Mouse (Mus musculus) kidney, embryonic 15.5 days (tissue): ENCODE results near the gene Snap23. TPM values are rescaled to one million over a fixed set of nuclear protein-coding genes. Genes with fewer than 3 reads are reported as not detected.

ENCODE experiments used
- ATAC-seq: fragments of 200-750 bp; cut with Nextera tagmentation; replicated peaks from 2 replicates; pipeline ENCODE4 v1.8.0; 2017; ENCODE audit warnings: moderate TSS enrichment; ENCODE audit not compliant: low FRiP score
- H3K27ac ChIP-seq: fragments of 300-500 bp; sonication (generic); 2 replicates; pipeline ENCODE4 v1.5.1; 2015; ENCODE audit warnings: mild to moderate bottlenecking, inconsistent platforms
- H3K27me3 ChIP-seq: fragments of 300-500 bp; sonication (generic); 2 replicates; pipeline ENCODE4 v1.6.1; 2015; ENCODE audit warnings: inconsistent platforms
- H3K36me3 ChIP-seq: fragments of 300-500 bp; sonication (generic); 2 replicates; pipeline ENCODE4 v1.6.1; 2015; ENCODE audit warnings: inconsistent platforms
- H3K4me1 ChIP-seq: fragments of 300-500 bp; sonication (generic); 2 replicates; pipeline ENCODE4 v1.6.1; 2015; ENCODE audit warnings: inconsistent platforms
- H3K4me2 ChIP-seq: fragments of 300-500 bp; sonication (generic); 2 replicates; pipeline ENCODE4 v1.6.1; 2015; ENCODE audit warnings: moderate library complexity, mild to moderate bottlenecking, inconsistent platforms
- H3K4me3 ChIP-seq: fragments of 300-500 bp; sonication (generic); replicated peaks from 2 replicates; pipeline ENCODE4 v1.5.1; 2015; ENCODE audit warnings: mild to moderate bottlenecking, inconsistent platforms
- H3K9ac ChIP-seq: fragments of 300-500 bp; sonication (generic); 2 replicates; pipeline ENCODE4 v1.6.1; 2015; ENCODE audit warnings: mild to moderate bottlenecking, inconsistent platforms
- H3K9me3 ChIP-seq: fragments of 300-500 bp; sonication (generic); replicated peaks from 2 replicates; pipeline ENCODE4 v1.6.1; 2016; ENCODE audit warnings: inconsistent platforms
- WGBS: fragments of 180-500 bp; shearing (Covaris S2); methylation state at CpG from one replicate; pipeline ENCODE4 v1.1.7; 2015; ENCODE audit warnings: mixed read lengths; 5-methylcytosine and 5-hydroxymethylcytosine counted together
- polyA plus RNA-seq: library from polyadenylated mRNA; unstranded; fragments of >200 nt; fragmentation: Nextera tagmentation; extraction: Ambion mirVana; gene quantifications from 2 replicates; pipeline ENCODE4 v1.2.1, GENCODE M21; 2015

The Snap23 gene
- polyA plus RNA-seq: 56.3 and 56.9 TPM in 2 replicates

- under 1% methylated on average over 42 of the region's 42 CpGs for WGBS
- no peaks in the 10 kb centered on the region for H3K9me3 ChIP-seq
- H3K9ac ChIP-seq: peak within 1 kb of the TSS; percentile 61
- H3K27ac ChIP-seq: peak within 1 kb of the TSS; percentile 96
- H3K27me3 ChIP-seq: no peaks in the 10 kb centered on the region
- peak within 1 kb of the TSS; percentile 71 for H3K4me2 ChIP-seq
- peak; percentile 96 for ATAC-seq
- H3K4me1 ChIP-seq: peaks cover 21% of the 10 kb centered on the region
- peak within 1 kb of the TSS; percentile 64 for H3K4me3 ChIP-seq
- peaks cover 9% of the 10 kb centered on the region for H3K36me3 ChIP-seq
Observed at GRCm38 (mm10) chr2:120566886-120567797, at the start of gene Snap23. Gene Snap23, plus strand, starts transcription at chr2:120567671.

DNA sequence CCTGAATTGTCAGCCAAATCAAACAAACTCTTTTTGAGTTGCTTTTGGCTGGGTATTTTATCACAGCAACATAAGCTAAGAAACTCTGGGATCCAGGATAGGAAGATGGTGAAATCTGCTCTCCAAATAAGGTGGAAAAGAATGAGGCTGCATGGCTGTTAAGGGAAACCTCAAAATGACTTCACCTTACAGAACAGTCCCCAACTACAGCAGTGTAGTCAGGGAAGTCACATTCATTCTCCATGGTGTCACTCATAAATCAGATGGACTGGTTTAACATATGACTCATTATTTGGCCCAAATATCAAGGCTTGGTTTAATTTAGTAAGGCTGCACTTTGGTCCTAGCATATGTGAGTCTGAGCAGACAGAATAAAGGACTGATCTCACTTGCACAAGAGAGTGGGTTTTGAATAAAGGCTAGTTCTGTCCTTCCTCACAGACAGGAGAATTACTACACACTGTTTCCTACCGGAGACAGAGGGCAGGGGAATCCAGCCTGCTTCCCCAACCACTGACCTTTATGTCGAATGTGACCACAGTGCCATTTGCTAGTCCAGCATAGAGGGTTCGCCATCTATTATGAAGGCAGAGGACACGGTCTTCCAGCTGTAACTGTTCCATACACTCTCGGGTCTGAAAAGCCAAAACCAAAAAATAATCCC lies 48.8 kb upstream of the Snap23 start:
- Histone ChIP-seq H3K36me3 (peaks cover 98% of the 10 kb centered on the region), H3K4me2 (no peak overlapping the region), H3K4me1 (no peaks in the 10 kb centered on the region), H3K27ac (no peak overlapping the region), H3K4me3 (no peak overlapping the region), H3K9ac (no peak overlapping the region), H3K9me3 (no peaks in the 10 kb centered on the region), H3K27me3 (no peaks in the 10 kb centered on the region)
- WGBS: 87% methylated on average over 5 of the region's 5 CpGs
- no peak for ATAC-seq

GRCm38 (mm10) chr2:120526771-120527170 lies 40.7 kb upstream of the Snap23 start:
- H3K36me3 ChIP-seq: peaks cover 100% of the 10 kb centered on the region
- no peaks in the 10 kb centered on the region for H3K27me3 ChIP-seq
- no peak overlapping the region for H3K9ac ChIP-seq
- H3K4me1 ChIP-seq: no peaks in the 10 kb centered on the region
- no peak overlapping the region for H3K4me2 ChIP-seq
- ATAC-seq: no peak
- no peaks in the 10 kb centered on the region for H3K9me3 ChIP-seq
- H3K27ac ChIP-seq: no peak overlapping the region
- no peak overlapping the region for H3K4me3 ChIP-seq
- WGBS: 88% methylated on average over 5 of the region's 5 CpGs

DNA sequence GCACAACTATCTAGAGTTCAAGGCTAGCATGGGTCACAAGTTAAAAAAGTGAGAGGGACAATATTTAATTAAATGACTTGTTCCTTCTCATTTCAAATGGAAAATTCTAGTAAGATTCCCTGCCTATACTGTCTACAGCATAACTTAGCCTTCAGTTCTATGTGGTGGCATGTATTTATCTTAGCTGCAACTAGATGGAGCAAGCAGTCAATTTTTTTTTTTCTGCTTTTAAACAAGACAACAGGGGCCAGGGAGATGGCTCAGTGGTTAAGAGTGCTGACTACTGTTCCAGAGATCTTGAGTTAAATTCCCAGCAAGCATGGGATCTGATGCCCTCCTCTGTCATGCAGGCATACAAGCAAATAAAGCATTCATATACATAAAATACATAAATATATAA lies 37.9 kb upstream of the Snap23 start:
- no peak overlapping the region for H3K4me2 ChIP-seq
- ATAC-seq: no peak
- no peak overlapping the region for H3K4me3 ChIP-seq
- H3K9ac ChIP-seq: no peak overlapping the region
- H3K27ac ChIP-seq: no peak overlapping the region
- no peaks in the 10 kb centered on the region for H3K9me3 ChIP-seq
- no peaks in the 10 kb centered on the region for H3K27me3 ChIP-seq
- peaks cover 98% of the 10 kb centered on the region for H3K36me3 ChIP-seq
- no peaks in the 10 kb centered on the region for H3K4me1 ChIP-seq

GRCm38 (mm10) chr2:120531223-120531622 lies 36.2 kb upstream of the Snap23 start:
- Histone ChIP-seq H3K27me3 (no peaks in the 10 kb centered on the region), H3K4me1 (no peaks in the 10 kb centered on the region), H3K27ac (no peak overlapping the region), H3K9ac (no peak overlapping the region), H3K9me3 (no peaks in the 10 kb centered on the region), H3K36me3 (peaks cover 92% of the 10 kb centered on the region), H3K4me3 (no peak overlapping the region), H3K4me2 (no peak overlapping the region)
- 85% methylated on average over 4 of the region's 4 CpGs for WGBS
- ATAC-seq: no peak

DNA sequence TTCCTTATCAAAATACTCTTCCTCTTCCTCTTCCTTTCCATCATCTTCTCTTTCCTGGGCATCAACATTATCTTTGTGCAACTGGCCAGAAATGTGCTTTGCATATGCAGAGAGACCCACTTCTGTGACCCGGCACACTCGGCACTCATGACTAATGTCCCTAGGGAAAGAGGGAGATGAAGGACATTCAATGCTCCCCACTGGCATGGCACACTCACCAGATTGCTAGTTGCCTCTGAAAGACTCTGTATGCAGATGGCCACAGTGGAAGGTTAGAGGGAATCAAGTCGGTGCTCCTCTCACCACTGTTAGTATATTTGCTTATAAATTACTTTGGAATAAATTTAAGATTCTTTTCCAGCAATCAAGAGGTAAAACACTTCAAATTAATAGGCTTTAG lies 28.1 kb upstream of the Snap23 start:
- H3K9me3 ChIP-seq: no peaks in the 10 kb centered on the region
- H3K4me1 ChIP-seq: peaks cover 10% of the 10 kb centered on the region
- peak overlapping the region; percentile 75 for H3K27ac ChIP-seq
- no peak overlapping the region for H3K9ac ChIP-seq
- no peak for ATAC-seq
- no peak overlapping the region for H3K4me2 ChIP-seq
- H3K4me3 ChIP-seq: 0 out of 2 replicates have a peak overlapping the region, but pooled peaks have one; percentile 0
- WGBS: 81% methylated on average over 3 of the region's 3 CpGs
- no peaks in the 10 kb centered on the region for H3K27me3 ChIP-seq
- H3K36me3 ChIP-seq: peaks cover 30% of the 10 kb centered on the region

GRCm38 (mm10) chr2:120539778-120540208 lies 27.7 kb upstream of the Snap23 start:
- Histone ChIP-seq H3K27ac (peak overlapping the region; percentile 75), H3K9me3 (no peaks in the 10 kb centered on the region), H3K4me1 (peaks cover 10% of the 10 kb centered on the region), H3K4me3 (0 out of 2 replicates have a peak overlapping the region, but pooled peaks have one; percentile 0), H3K9ac (no peak overlapping the region), H3K27me3 (no peaks in the 10 kb centered on the region), H3K4me2 (no peak overlapping the region), H3K36me3 (peaks cover 30% of the 10 kb centered on the region)
- 19% methylated on average over 1 of the region's 1 CpGs for WGBS
- ATAC-seq: peak; percentile 85

GRCm38 (mm10) chr2:120544732-120545131 lies 22.7 kb upstream of the Snap23 start:
- Histone ChIP-seq H3K9ac (no peak overlapping the region), H3K27me3 (no peaks in the 10 kb centered on the region), H3K36me3 (peaks cover 43% of the 10 kb centered on the region), H3K4me2 (no peak overlapping the region), H3K4me3 (no peak overlapping the region), H3K27ac (no peak overlapping the region), H3K4me1 (peaks cover 4% of the 10 kb centered on the region), H3K9me3 (no peaks in the 10 kb centered on the region)
- ATAC-seq: no peak
- 100% methylated on average over 2 of the region's 2 CpGs for WGBS

DNA sequence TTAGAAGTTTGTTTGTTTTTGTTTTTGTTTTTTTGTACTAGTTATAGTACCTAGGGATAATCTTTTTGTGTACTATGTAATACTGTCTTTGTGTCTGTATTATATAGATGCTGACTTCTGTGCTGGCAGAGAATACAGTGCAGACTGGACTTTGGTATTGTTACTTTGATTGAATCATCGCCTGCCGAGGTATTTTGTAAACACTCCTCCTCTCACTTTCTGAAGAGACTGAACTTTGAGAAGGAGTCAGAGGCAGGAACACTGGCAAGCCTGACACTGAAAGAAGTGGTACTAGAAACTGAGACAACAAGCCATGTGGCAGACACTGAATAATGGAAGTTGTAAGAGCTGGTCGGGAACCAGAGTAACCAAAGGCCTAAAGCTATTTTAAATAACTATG lies 10.6 kb upstream of the Snap23 start:
- no peak overlapping the region for H3K4me3 ChIP-seq
- H3K4me1 ChIP-seq: peaks cover 2% of the 10 kb centered on the region
- H3K36me3 ChIP-seq: peaks cover 42% of the 10 kb centered on the region
- no peak overlapping the region for H3K9ac ChIP-seq
- H3K27me3 ChIP-seq: no peaks in the 10 kb centered on the region
- 75% methylated on average over 3 of the region's 3 CpGs for WGBS
- ATAC-seq: no peak
- no peaks in the 10 kb centered on the region for H3K9me3 ChIP-seq
- H3K27ac ChIP-seq: no peak overlapping the region
- H3K4me2 ChIP-seq: no peak overlapping the region

GRCm38 (mm10) chr2:120558813-120559212 lies 8.7 kb upstream of the Snap23 start:
- peaks cover 25% of the 10 kb centered on the region for H3K36me3 ChIP-seq
- H3K4me2 ChIP-seq: no peak overlapping the region
- ATAC-seq: no peak
- H3K27ac ChIP-seq: no peak overlapping the region
- H3K9ac ChIP-seq: no peak overlapping the region
- no peaks in the 10 kb centered on the region for H3K9me3 ChIP-seq
- H3K4me1 ChIP-seq: peaks cover 14% of the 10 kb centered on the region
- H3K27me3 ChIP-seq: no peaks in the 10 kb centered on the region
- 82% methylated on average over 3 of the region's 3 CpGs for WGBS
- no peak overlapping the region for H3K4me3 ChIP-seq

DNA sequence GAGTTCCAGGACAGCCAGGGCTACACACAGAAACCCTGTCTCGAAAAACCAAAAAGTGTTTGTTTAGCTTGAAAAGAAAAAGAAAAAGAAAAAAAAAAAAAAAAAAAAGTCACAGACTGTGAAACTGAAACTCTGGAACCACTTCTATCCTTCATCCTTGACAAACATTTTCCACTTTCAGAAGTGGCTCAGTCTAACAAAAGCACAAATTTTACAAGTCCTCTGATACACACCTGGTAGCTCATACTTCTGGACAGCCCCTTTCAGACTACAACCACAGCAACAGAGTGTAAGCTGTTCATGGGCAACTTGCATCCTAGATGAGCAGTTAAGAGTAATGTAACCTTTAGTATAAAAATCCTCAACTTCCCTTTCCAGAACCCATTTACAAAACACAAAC lies 5.9 kb upstream of the Snap23 start:
- Histone ChIP-seq H3K4me2 (no peak overlapping the region), H3K9me3 (no peaks in the 10 kb centered on the region), H3K27ac (no peak overlapping the region), H3K4me3 (no peak overlapping the region), H3K4me1 (peaks cover 14% of the 10 kb centered on the region), H3K36me3 (peaks cover 9% of the 10 kb centered on the region), H3K27me3 (no peaks in the 10 kb centered on the region), H3K9ac (no peak overlapping the region)
- WGBS: 89% methylated on average over 1 of the region's 1 CpGs
- ATAC-seq: no peak

DNA sequence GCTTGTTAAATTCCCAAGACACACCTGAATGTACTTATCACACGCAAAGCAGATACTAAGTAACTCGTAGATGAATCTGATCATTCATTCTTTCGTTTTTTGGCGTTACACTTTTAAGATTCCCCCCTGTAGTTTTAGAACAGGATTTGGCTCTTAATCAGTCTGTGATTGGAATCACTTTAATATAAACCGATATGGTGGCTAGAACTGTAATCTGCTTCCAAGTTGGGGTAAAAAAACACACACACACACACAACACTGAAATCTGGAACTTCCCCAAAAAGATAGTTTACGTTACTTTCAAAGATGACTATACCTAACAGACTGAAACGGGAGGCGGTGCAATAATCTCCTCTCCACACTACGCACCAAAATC lies 4.6 kb upstream of the Snap23 start:
- H3K36me3 ChIP-seq: peaks cover 4% of the 10 kb centered on the region; the same call in 1 of the 2 replicates
- peak overlapping the region; percentile 79 for H3K4me3 ChIP-seq
- WGBS: 24% methylated on average over 9 of the region's 9 CpGs
- peak overlapping the region; percentile 62 for H3K4me2 ChIP-seq
- no peaks in the 10 kb centered on the region for H3K9me3 ChIP-seq
- ATAC-seq: no peak
- no peaks in the 10 kb centered on the region for H3K27me3 ChIP-seq
- H3K27ac ChIP-seq: peak overlapping the region; percentile 85; the same call in 1 of the 2 replicates
- H3K4me1 ChIP-seq: peaks cover 17% of the 10 kb centered on the region
- H3K9ac ChIP-seq: peak overlapping the region; percentile 81
